Mouse (Mus musculus) inflammation-experienced regulatory T-cells (primary cell): Measurements from ENCODE around the gene Pkn3. TPM values are rescaled to one million over a fixed set of nuclear protein-coding genes. Genes with fewer than 3 reads are reported as not detected.

Experiments used
- polyA plus RNA-seq, 2 experiments: library from polyadenylated mRNA; unstranded; fragments of 100-300 nt; shearing (Covaris generic); gene quantifications; one replicate each; pipeline ENCODE4 v1.2.1; 2017

Pkn3 gene
- 1 to 10 TPM in 1 of 2 experiments, under 1 TPM in 1; 0.95 to 1.0 TPM for polyA plus RNA-seq

DNA sequence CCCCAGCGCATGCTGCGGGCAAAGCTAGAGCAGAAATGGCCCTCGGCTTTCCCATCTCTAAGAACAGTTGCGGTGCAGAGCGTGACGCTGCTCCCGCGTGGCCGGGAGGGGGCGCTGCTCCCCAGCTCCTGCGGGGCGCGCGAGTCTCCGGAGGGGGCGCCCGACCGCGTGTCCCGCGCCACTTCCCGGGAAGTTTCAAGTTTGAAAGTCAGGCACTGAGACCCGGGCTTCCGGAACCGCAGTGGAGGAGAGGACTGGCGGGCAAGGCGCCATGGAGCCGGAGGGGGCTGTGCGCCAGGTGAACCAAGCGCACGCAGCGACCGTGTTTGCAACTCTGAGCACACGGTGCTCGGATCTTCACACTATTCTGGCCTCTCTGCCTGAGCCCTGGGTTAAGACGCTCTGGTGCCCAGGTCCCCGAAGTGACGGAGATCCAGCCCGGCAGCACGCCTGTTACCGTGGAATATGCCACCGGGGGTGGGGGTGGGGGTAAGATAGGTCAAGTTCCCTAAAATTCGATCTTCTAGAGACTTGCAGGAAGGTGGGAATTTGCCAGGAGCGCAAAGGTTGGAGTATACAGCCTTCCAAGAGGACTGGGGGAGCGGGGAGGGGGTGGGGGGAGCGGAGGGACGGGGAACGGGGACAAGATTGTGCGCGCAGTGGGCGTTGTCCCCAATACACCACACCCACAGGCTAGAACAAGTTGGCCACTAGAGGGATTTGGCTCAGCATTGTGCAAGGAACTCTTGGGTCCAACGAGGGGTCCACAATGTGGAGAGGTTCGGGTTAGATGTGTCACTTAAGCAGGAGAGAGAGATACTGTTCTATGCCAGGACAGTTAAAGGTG is at the start of gene Pkn3:
Gene Pkn3 (plus strand): TSS at position 183 of the 847 bp plus-strand sequence.

DNA sequence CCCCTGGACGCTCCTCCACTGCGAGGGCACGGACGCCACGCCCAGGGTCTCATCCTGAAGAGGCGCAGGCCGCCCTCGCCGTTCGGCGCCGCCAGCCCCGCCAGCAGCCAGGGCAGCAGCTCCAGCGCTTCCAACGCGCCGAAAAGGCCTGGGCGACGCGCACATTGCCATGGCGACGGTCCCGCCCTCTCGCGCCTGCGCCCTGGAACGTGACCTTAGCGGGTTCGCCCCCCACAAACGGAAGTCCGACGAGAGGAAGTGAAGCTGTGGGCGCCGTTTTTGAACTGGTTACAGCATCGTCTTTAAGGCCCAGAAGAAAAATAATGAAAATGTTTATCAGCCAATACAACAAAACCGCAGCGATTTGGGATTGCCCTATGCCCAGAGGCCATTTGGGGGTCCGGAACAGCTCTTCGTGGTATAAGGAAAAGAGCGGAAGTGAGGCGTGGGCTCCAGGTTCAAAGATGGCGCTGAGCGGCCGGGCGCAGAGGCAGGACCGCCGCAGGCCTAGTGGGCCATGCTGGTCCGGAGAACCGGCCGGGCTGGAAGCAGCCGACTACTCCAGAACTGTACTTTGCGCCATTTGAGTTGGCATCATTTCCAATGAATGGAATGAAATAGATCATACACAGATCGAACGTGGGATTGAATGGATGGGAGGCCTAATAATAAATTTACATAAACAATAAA is 28.6 kb upstream of the Pkn3 start, which contains the start of gene Wdr34:
Gene Wdr34 (minus strand): TSS at position 183 of the 690 bp plus-strand sequence.

DNA sequence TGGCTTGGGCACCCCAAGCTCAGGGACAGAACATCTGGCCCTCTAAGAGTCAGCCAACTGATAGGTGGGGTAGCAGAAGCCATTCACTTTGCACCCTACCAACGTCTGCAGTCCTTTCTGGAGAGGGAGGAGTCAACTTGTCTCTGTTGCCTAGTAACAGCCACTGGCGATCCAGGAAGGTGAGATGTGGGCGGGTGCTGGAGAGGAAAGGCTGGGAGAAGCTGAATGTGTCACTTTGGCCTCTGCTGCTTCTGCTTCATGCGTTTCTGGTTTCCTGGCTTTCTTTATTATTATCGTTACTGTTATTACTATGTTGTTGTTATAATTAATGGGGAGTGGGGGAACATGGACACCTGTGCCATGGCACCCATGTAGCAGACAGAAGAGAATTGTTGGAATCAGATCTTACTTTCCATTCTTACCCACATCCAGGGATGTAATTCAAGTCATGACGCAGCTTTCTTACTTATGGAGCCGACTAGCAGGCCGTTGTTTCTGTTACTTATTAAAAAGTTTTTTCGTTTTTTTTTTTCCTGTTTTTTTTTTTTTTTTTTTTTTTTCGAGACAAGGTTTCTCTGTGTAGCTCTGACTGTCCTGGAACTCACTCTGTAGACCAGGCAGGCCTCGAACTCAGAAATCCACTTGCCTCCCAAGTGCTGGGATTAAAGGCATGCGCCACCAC is 20.1 kb upstream of the Pkn3 start, which contains the start of gene Set:
Gene Set (plus strand): TSS at position 156 of the 682 bp plus-strand sequence.

DNA sequence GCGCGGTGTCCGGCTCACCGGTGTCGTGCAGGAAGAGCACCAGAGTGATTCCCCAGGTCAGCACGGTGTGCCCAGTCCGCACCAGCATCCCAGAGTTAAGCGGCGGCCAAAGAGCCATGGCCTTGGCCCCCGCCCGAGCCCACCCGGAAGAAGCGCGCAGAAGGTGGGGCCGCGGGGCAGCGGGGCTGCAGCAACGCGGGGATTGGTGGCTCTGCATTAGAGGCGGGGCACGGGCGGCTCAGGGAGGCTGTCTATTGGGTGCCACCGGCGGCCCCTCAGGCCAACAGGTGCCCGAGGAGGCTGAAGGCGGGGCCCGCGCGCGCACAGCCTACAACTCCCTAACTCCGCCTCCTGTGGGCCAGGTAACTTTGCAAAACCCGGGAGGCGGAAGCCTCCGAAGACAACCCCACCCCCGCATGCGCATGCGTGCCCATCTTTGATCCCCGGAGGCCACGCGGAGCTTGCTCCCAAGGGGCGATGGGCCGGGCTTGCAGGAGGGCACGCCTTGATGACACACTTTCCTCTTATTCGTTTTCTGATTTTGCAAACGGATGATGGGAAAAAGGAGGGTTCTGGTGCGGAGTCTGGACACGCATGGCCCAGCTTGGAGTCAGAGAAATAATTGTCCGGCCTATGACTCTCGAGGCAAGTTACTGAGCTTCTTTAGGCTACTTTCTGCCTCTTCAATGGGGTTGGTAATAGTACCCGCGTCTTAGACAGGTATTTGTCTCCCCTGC is 16.2 kb downstream of the Pkn3 start, which contains the start of gene Zdhhc12:
Gene Zdhhc12 (minus strand): TSS at position 178 of the 737 bp plus-strand sequence.

DNA sequence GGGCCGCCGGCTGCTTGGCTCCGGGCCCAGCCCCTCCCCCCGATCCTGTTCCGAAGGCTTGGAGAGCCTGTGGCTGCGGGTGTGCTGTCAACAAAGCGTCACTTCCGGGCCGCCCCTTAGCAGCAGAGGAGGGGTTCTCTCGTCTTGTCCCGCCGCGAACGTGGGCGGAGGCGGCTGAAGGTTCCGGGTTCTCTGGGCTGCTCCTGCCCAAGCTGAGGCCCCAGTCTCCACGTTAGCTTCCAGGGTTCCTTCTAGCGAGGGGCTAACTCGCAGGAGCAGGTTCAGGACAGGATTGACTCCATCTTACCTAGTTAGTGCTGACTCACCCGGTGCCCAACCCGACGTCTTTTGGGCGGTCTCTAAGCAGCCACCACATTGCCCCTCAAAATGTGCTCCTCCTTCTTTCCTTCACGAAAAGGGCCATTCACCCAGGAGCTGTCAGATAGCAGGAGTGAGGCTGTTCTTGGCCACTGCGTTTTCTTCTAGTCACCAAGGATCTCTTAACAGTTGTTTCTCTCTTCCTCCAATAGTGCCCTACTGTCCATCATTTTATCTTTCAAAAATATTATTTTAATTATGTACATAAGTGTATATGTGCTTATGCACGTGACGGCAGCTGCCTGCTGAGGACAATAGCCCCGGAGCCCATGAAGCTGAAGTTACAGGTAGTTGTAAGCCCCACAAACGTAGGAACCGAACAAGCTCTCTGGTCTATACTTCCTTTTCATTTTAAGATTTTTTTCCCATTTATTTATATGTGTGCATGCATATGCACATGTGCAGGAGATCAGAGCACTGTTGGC is 47.2 kb downstream of the Pkn3 start, which contains the start of gene Zer1:
Gene Zer1 (minus strand): TSS at position 114 of the 803 bp plus-strand sequence.

DNA sequence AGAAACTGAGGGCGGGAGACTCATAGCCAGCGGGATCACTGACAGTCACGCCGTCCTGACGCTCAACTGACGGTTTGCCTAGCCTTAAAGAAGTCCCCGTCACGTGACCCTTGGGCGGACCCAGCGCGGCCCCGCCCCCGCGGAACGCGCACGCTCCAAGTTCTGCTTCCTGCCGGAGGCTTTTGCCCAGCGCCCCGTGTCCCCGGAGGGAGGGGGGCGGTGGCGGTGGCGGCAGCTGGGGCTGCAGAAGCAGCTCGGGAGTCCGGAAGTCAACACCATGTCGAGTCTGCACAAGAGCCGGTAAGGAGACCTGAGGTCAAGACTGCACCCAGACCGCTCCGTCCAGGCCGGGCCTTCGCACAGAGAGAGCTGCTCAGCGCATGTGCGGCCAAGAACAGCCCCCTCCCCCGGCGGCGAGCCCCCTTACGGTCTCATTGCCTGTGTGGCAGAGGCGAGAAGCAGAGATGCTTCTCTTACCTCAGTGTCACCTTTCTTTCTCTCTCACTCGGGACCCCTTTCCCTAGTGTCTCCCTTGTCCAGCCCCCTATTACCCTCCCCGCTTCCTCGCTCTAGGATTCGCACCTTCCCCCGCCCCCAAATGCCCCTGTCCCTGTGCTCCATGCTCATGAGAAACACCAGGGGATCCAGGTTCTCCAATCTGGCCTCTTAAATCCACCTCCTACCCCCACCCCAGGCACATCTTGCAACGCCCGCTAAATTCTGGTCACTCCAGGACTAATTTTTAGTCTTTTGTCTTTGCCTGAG is 56.3 kb downstream of the Pkn3 start, which contains the start of gene Tbc1d13:
Gene Tbc1d13 (plus strand): TSS at position 134 of the 765 bp plus-strand sequence.

Other genes starting within 250 kb of the Pkn3 start
- gene Cercam, start 208.5 kb upstream of the Pkn3 start, polyA plus RNA-seq = 1 to 10 TPM; 1.1 to 4.7 TPM
- 10 to 100 TPM; 65.1 to 84.1 TPM for gene Odf2, start 188.5 kb upstream of the Pkn3 start, polyA plus RNA-seq
- gene Gle1, start 142.3 kb upstream of the Pkn3 start, polyA plus RNA-seq = 10 to 100 TPM; 66.9 to 67.1 TPM
- 100 to 1,000 TPM in 1 of 2 experiments, 10 to 100 TPM in 1; 97.2 to 109 TPM for gene Sptan1, start 112.1 kb upstream of the Pkn3 start, polyA plus RNA-seq
- gene Wdr34, start 28.8 kb upstream of the Pkn3 start, polyA plus RNA-seq = 1 to 10 TPM in 1 of 2 experiments, under 1 TPM in 1; 0.44 to 1.6 TPM
- gene Set, start 20.3 kb upstream of the Pkn3 start, polyA plus RNA-seq = 100 to 1,000 TPM; 308 to 332 TPM
- 10 to 100 TPM; 23.8 to 24.7 TPM for gene Zdhhc12, start 16.0 kb downstream of the Pkn3 start, polyA plus RNA-seq
- 10 to 100 TPM; 56.8 to 63.1 TPM for gene Zer1, start 46.9 kb downstream of the Pkn3 start, polyA plus RNA-seq
- 1 to 10 TPM; 8.0 to 8.5 TPM for gene Tbc1d13, start 56.1 kb downstream of the Pkn3 start, polyA plus RNA-seq
- 10 to 100 TPM; 21.3 to 22.8 TPM for gene Endog, start 93.8 kb downstream of the Pkn3 start, polyA plus RNA-seq
- gene Spout1, start 100.8 kb downstream of the Pkn3 start, polyA plus RNA-seq = 10 to 100 TPM; 45.4 to 58.7 TPM
- 10 to 100 TPM; 11.3 to 15.4 TPM for gene Kyat1, start 128.2 kb downstream of the Pkn3 start, polyA plus RNA-seq
- gene Lrrc8a, start 160.0 kb downstream of the Pkn3 start, polyA plus RNA-seq = 1 to 10 TPM; 6.3 to 8.7 TPM
- 1 to 10 TPM; 4.0 to 5.9 TPM for gene Gm28035, start 162.9 kb downstream of the Pkn3 start, polyA plus RNA-seq
- gene Phyhd1, start 188.5 kb downstream of the Pkn3 start, polyA plus RNA-seq = 1 to 10 TPM; 4.3 to 5.8 TPM
- not detected for gene Gm28038, start 203.4 kb downstream of the Pkn3 start, polyA plus RNA-seq
- gene Dolk, start 208.7 kb downstream of the Pkn3 start, polyA plus RNA-seq = 10 to 100 TPM; 14.8 to 16.7 TPM
- 10 to 100 TPM; 15.6 to 19.4 TPM for gene Nup188, start 208.7 kb downstream of the Pkn3 start, polyA plus RNA-seq